Mouse (Mus musculus) heart, adult 2 months (tissue): ENCODE results near the gene Best1.

Experiments
- CTCF ChIP-seq: fragments of 200-600 bp; IDR thresholded peaks from 2 replicates; pipeline ENCODE4 v1.8.1; 2022; ENCODE audit warnings: antibody characterized with exemption, mild to moderate bottlenecking, moderate library complexity
- EP300 ChIP-seq: fragments of 200-500 bp; IDR thresholded peaks from 2 replicates; pipeline ENCODE4 v1.6.1; 2011; ENCODE audit warnings: low read depth, low read length, control low read depth; ENCODE audit not compliant: insufficient read depth

DNA sequence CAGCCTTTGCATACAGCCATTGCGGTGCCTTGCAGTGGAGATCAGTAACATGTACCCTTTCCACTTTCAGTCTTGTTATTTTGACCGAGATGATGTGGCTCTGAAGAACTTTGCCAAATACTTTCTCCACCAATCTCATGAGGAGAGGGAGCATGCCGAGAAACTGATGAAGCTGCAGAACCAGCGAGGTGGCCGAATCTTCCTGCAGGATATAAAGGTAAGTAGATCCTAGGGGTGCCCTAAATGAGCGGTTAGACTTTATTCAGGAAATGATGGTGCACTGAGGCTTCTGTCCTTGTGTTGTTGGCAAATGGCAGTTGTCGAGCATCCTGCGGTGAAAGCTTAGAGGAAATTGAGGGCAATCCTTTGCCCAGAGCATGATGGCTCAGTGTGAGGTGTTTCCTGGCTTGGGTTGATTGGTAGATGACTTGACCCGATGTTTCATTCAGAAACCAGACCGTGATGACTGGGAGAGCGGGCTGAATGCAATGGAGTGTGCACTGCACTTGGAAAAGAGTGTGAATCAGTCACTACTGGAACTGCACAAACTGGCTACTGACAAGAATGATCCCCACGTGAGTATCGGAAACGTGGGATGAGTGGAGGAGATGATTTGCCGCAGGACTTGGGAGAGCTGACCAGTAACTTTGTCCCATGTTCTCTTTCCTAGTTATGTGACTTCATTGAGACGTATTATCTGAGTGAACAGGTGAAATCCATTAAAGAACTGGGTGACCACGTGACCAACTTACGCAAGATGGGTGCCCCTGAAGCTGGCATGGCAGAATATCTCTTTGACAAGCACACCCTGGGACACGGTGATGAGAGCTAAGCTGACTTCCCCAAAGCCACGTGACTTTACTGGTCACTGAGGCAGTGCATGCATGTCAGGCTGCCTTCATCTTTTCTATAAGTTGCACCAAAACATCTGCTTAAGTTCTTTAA lies 17.1 kb downstream of the Best1 start:
- no peak for TF ChIP-seq EP300
- TF ChIP-seq CTCF: no peak
